Mouse (Mus musculus): ENCODE data around the gene Prrc2a. TPM values are rescaled to one million over a fixed set of nuclear protein-coding genes. Genes with fewer than 3 reads are reported as not detected.
A peak's percentile ranks its signal among the peaks of the same experiment; 100 is the strongest.

Prrc2a gene
- polyA plus RNA-seq, 1 experiment from 2014 or later = 151 TPM

DNA sequence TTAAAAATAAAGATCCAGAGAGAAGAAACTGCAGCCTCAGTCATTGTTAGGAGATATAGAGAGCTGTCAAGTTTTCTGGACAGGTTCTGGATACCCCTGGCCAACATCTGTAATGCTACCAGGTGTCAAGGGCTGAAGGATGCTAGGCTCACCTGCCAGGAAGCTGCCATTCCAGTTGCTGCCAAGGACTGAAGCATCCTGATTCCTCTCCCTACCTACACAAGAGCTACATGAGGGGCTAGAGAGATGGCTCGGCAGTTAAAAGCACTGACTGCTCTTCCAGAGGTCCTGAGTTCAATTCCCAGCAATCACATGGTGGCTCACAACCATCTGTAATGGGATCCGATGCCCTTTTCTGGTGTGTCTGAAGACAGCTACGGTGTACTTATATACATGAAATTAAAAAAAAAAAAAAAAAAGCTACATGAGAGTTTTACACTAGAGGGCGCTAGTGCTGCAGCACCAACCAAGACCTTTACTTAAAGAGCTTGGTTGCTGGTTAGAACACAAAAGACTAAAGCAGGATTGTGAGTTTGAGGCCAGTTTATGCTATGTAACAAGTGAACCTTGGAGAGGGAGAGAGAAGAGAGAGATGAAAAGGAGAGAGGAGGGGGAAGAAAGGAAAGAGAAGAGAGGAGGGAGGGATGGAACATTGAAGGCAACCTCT is 4.0 kb upstream of the Prrc2a start:
- H3K9ac ChIP-seq (ENCODE audit: low read length) = no peak overlapping the region

GRCm38 (mm10) chr17:35167794-35168193 is 3.1 kb upstream of the Prrc2a start:
- Histone ChIP-seq H3K4me2 (ENCODE audit: low read depth, low read length) (no peak overlapping the region), H3K9me3 (ENCODE audit: control insufficient read depth, low read length) (no peaks in the 10 kb centered on the region), H3K4me3 (ENCODE audit: low read length) (no peak overlapping the region), H3K27me3 (ENCODE audit: control insufficient read depth, insufficient read depth, low read depth, low read length) (no peaks in the 10 kb centered on the region), H3K36me3 (ENCODE audit: control insufficient read depth, insufficient read depth, low read length) (no peaks in the 10 kb centered on the region), H3K9ac (ENCODE audit: low read length) (no peak overlapping the region), H3K27ac (ENCODE audit: low read length) (no peak overlapping the region), H3K4me1 (replicated peaks; ENCODE audit: control insufficient read depth, insufficient read depth, low read length) (peaks cover 11% of the 10 kb centered on the region)
- 82% methylated on average over 7 of the region's 7 CpGs for WGBS
- ATAC-seq (ENCODE audit: low read depth) = no peak

More for the DNA sequence above, 4.0 kb upstream of the Prrc2a start:
- Histone ChIP-seq H3K4me2 (ENCODE audit: low read depth, low read length) (no peak overlapping the region), H3K9me3 (ENCODE audit: control insufficient read depth, low read length) (no peaks in the 10 kb centered on the region), H3K27me3 (ENCODE audit: control insufficient read depth, insufficient read depth, low read depth, low read length) (no peaks in the 10 kb centered on the region), H3K4me3 (ENCODE audit: low read length) (no peak overlapping the region), H3K36me3 (ENCODE audit: control insufficient read depth, insufficient read depth, low read length) (no peaks in the 10 kb centered on the region), H3K27ac (ENCODE audit: low read length) (no peak overlapping the region), H3K4me1 (replicated peaks; ENCODE audit: control insufficient read depth, insufficient read depth, low read length) (peaks cover 8% of the 10 kb centered on the region)
- WGBS = 10% methylated on average over 4 of the region's 4 CpGs
- no peak for ATAC-seq (ENCODE audit: low read depth)

DNA sequence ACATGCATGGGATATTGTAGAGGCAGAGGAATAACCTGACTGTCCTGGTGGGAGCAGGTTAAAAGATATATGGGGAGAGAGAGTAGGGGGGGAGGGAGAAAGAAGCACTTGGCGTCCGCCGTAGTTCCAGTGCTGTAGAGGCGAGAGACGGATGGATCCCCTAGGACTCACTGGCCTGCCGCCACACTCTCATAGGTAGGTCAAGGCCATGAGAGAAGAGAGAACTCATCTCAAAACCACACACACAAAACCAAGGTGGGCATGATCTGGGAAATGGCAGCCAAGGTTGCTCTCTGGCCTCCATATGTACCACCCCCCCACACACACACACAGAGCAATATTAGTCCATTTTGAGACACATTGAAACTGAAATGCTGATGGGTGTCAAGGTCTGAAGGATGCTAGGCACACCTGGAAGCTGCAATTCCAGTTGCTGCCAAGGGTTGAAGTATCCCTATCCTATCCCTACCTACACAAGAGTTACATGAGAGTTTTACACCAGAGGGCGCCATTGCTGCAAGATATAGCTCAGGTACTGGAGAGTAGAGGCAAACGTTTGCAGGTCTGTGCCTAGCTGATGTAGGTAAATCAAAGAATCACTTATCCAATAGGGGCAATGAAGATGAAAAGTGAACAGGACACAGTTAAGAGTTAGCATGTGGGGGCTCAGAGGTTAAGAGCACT is 1.8 kb upstream of the Prrc2a start:
- no peak for ATAC-seq (ENCODE audit: low read depth)
- WGBS = 63% methylated on average over 8 of the region's 8 CpGs
- peak overlapping the region; percentile 69 for H3K4me2 ChIP-seq (ENCODE audit: low read depth, low read length)

DNA sequence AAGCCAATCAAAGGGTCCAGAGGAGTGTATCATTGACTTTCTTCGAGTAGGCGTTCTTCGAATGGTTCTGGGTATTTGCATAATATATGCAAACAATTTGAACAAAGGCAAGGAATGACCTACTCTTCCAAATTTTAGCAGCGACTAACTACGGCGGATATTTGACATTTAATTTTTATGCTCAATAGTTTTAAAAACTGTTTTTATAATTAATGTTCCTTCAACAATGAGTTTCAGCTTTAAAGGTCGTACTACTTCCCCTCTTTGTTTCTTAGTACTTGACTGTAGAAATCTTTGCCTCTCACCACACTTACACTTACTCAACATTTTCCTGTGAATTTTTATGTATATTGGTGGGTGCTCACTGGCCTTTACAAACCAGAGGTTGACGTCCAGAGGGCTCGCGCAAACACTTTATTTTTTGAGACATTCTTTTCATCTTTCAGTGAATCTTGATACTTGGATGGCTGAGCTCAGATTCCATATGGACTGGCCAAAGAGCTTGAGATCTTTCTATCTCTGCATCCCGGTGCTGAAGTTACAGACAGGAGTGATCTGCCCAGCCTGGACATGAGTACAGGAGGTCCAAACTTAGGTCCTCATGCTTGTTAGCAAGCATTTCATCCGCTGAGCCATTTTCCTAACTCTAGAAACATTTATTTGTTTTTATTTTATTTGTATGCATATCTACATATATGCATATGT is 906 bp upstream of the Prrc2a start:
- Histone ChIP-seq H3K9me3 (ENCODE audit: control insufficient read depth, low read length) (no peaks in the 10 kb centered on the region), H3K27ac (ENCODE audit: low read length) (peak overlapping the region; percentile 100), H3K27me3 (ENCODE audit: control insufficient read depth, insufficient read depth, low read depth, low read length) (no peaks in the 10 kb centered on the region), H3K36me3 (ENCODE audit: control insufficient read depth, insufficient read depth, low read length) (peaks cover 12% of the 10 kb centered on the region), H3K4me3 (ENCODE audit: low read length) (peak overlapping the region; percentile 53), H3K4me1 (replicated peaks; ENCODE audit: control insufficient read depth, insufficient read depth, low read length) (peaks cover 19% of the 10 kb centered on the region), H3K4me2 (ENCODE audit: low read depth, low read length) (peak overlapping the region; percentile 69), H3K9ac (ENCODE audit: low read length) (peak overlapping the region; percentile 70)
- ATAC-seq (ENCODE audit: low read depth) = peak; percentile 86; the same call in 1 of the 2 replicates
- WGBS = 15% methylated on average over 12 of the region's 12 CpGs

More for the DNA sequence above, 1.8 kb upstream of the Prrc2a start:
- Histone ChIP-seq H3K27me3 (ENCODE audit: control insufficient read depth, insufficient read depth, low read depth, low read length) (no peaks in the 10 kb centered on the region), H3K4me1 (replicated peaks; ENCODE audit: control insufficient read depth, insufficient read depth, low read length) (peaks cover 19% of the 10 kb centered on the region), H3K9ac (ENCODE audit: low read length) (peak overlapping the region; percentile 3; the same call in 1 of the 2 replicates), H3K9me3 (ENCODE audit: control insufficient read depth, low read length) (no peaks in the 10 kb centered on the region), H3K27ac (ENCODE audit: low read length) (peak overlapping the region; percentile 100; the same call in 1 of the 2 replicates), H3K4me3 (ENCODE audit: low read length) (peak overlapping the region; percentile 53; the same call in 1 of the 2 replicates), H3K36me3 (ENCODE audit: control insufficient read depth, insufficient read depth, low read length) (peaks cover 3% of the 10 kb centered on the region; the same call in 1 of the 2 replicates)

GRCm38 (mm10) chr17:35164218-35164567 is 504 bp downstream of the Prrc2a start:
- Histone ChIP-seq H3K27ac (ENCODE audit: low read length) (peak overlapping the region; percentile 94), H3K27me3 (ENCODE audit: control insufficient read depth, insufficient read depth, low read depth, low read length) (no peaks in the 10 kb centered on the region), H3K36me3 (ENCODE audit: control insufficient read depth, insufficient read depth, low read length) (peaks cover 26% of the 10 kb centered on the region), H3K9ac (ENCODE audit: low read length) (peak overlapping the region; percentile 100), H3K4me2 (ENCODE audit: low read depth, low read length) (peak overlapping the region; percentile 88), H3K9me3 (ENCODE audit: control insufficient read depth, low read length) (no peaks in the 10 kb centered on the region), H3K4me3 (ENCODE audit: low read length) (peak overlapping the region; percentile 97), H3K4me1 (replicated peaks; ENCODE audit: control insufficient read depth, insufficient read depth, low read length) (peaks cover 19% of the 10 kb centered on the region)
- no peak for ATAC-seq (ENCODE audit: low read depth)
- WGBS = under 1% methylated on average over 25 of the region's 28 CpGs

GRCm38 (mm10) chr17:35163326-35164081 is 1.2 kb downstream of the Prrc2a start:
- Histone ChIP-seq H3K4me1 (replicated peaks; ENCODE audit: control insufficient read depth, insufficient read depth, low read length) (peaks cover 19% of the 10 kb centered on the region), H3K4me3 (ENCODE audit: low read length) (peak overlapping the region; percentile 97), H3K4me2 (ENCODE audit: low read depth, low read length) (peak overlapping the region; percentile 88), H3K36me3 (ENCODE audit: control insufficient read depth, insufficient read depth, low read length) (peaks cover 32% of the 10 kb centered on the region), H3K27me3 (ENCODE audit: control insufficient read depth, insufficient read depth, low read depth, low read length) (no peaks in the 10 kb centered on the region), H3K27ac (ENCODE audit: low read length) (peak overlapping the region; percentile 94), H3K9ac (ENCODE audit: low read length) (peak overlapping the region; percentile 100), H3K9me3 (ENCODE audit: control insufficient read depth, low read length) (no peaks in the 10 kb centered on the region)
- WGBS = 6% methylated on average over 8 of the region's 8 CpGs
- ATAC-seq (ENCODE audit: low read depth) = no peak

GRCm38 (mm10) chr17:35162730-35163129 is 2.0 kb downstream of the Prrc2a start:
- Histone ChIP-seq H3K9me3 (ENCODE audit: control insufficient read depth, low read length) (no peaks in the 10 kb centered on the region), H3K4me1 (replicated peaks; ENCODE audit: control insufficient read depth, insufficient read depth, low read length) (peaks cover 19% of the 10 kb centered on the region), H3K4me2 (ENCODE audit: low read depth, low read length) (peak overlapping the region; percentile 88), H3K36me3 (ENCODE audit: control insufficient read depth, insufficient read depth, low read length) (peaks cover 40% of the 10 kb centered on the region), H3K27ac (ENCODE audit: low read length) (no peak overlapping the region), H3K9ac (ENCODE audit: low read length) (peak overlapping the region; percentile 100), H3K4me3 (ENCODE audit: low read length) (peak overlapping the region; percentile 97), H3K27me3 (ENCODE audit: control insufficient read depth, insufficient read depth, low read depth, low read length) (no peaks in the 10 kb centered on the region)
- no peak for ATAC-seq (ENCODE audit: low read depth)
- WGBS = 19% methylated on average over 12 of the region's 12 CpGs

GRCm38 (mm10) chr17:35162121-35162520 is 2.6 kb downstream of the Prrc2a start:
- WGBS = 57% methylated on average over 14 of the region's 14 CpGs
- peaks cover 19% of the 10 kb centered on the region for H3K4me1 ChIP-seq (replicated peaks; ENCODE audit: control insufficient read depth, insufficient read depth, low read length)
- H3K36me3 ChIP-seq (ENCODE audit: control insufficient read depth, insufficient read depth, low read length) = peaks cover 46% of the 10 kb centered on the region
- H3K9ac ChIP-seq (ENCODE audit: low read length) = peak overlapping the region; percentile 100
- peak overlapping the region; percentile 88 for H3K4me2 ChIP-seq (ENCODE audit: low read depth, low read length)
- no peaks in the 10 kb centered on the region for H3K27me3 ChIP-seq (ENCODE audit: control insufficient read depth, insufficient read depth, low read depth, low read length)
- H3K9me3 ChIP-seq (ENCODE audit: control insufficient read depth, low read length) = no peaks in the 10 kb centered on the region
- H3K27ac ChIP-seq (ENCODE audit: low read length) = no peak overlapping the region
- peak overlapping the region; percentile 97; the same call in 1 of the 2 replicates for H3K4me3 ChIP-seq (ENCODE audit: low read length)
- ATAC-seq (ENCODE audit: low read depth) = no peak

Data from lung, embryonic 16.5 days (tissue).